Mouse (Mus musculus) midbrain, embryonic 16.5 days (tissue): ENCODE data around the gene Irf1. TPM values are rescaled to one million over a fixed set of nuclear protein-coding genes. Genes with fewer than 3 reads are reported as not detected.

ENCODE experiments used
- ATAC-seq: fragments of 200-750 bp; cut with Nextera tagmentation; 2 replicates; pipeline ENCODE4 v1.8.0; 2017; ENCODE audit warnings: moderate TSS enrichment
- H3K27ac ChIP-seq: fragments of 300-500 bp; sonication (generic); 2 replicates; pipeline ENCODE4 v1.5.1; 2014; ENCODE audit warnings: mild to moderate bottlenecking, low read length, mixed read lengths
- H3K27me3 ChIP-seq: fragments of 300-500 bp; sonication (generic); 2 replicates; pipeline ENCODE4 v1.6.1; 2014; ENCODE audit warnings: low read depth, low read length, mixed read lengths; ENCODE audit not compliant: control insufficient read depth, insufficient read depth
- H3K36me3 ChIP-seq: fragments of 300-500 bp; sonication (generic); 2 replicates; pipeline ENCODE4 v1.6.1; 2014; ENCODE audit warnings: mild to moderate bottlenecking, low read length, moderate library complexity, mixed read lengths; ENCODE audit not compliant: control insufficient read depth, insufficient read depth
- H3K4me1 ChIP-seq: fragments of 300-500 bp; sonication (generic); 2 replicates; pipeline ENCODE4 v1.6.1; 2014; ENCODE audit warnings: mild to moderate bottlenecking, low read length, mixed read lengths; ENCODE audit not compliant: control insufficient read depth, insufficient read depth
- H3K4me2 ChIP-seq: fragments of 300-500 bp; sonication (generic); 2 replicates; pipeline ENCODE4 v1.6.1; 2014; ENCODE audit warnings: mild to moderate bottlenecking, low read length, mixed read lengths
- H3K4me3 ChIP-seq: fragments of 300-500 bp; sonication (generic); 2 replicates; pipeline ENCODE4 v1.5.1; 2014; ENCODE audit warnings: low read depth, mild to moderate bottlenecking, low read length, moderate library complexity, mixed read lengths
- H3K9ac ChIP-seq: fragments of 300-500 bp; sonication (generic); 2 replicates; pipeline ENCODE4 v1.6.1; 2014; ENCODE audit warnings: low read depth, low read length, mixed read lengths
- H3K9me3 ChIP-seq: fragments of 300-500 bp; sonication (generic); replicated peaks from 2 replicates; pipeline ENCODE4 v1.6.1; 2014; ENCODE audit warnings: mild to moderate bottlenecking, low read length, mixed read lengths; ENCODE audit not compliant: control insufficient read depth, poor library complexity, severe bottlenecking
- whole genome bisulfite sequencing: fragments of 180-500 bp; shearing (Covaris S2); extraction: QIAGEN DNeasy Blood & Tissue Kit; methylation state at CpG from one replicate; pipeline ENCODE4 v1.1.7; 2014; 5-methylcytosine and 5-hydroxymethylcytosine counted together
- polyA plus RNA-seq: library from polyadenylated mRNA; unstranded; fragments of >200 nt; fragmentation: Nextera tagmentation; extraction: Ambion mirVana; gene quantifications from 2 replicates; pipeline ENCODE4 v1.2.1, GENCODE M21; 2015

Gene Irf1
- polyA plus RNA-seq, 1 experiment from 2014 or later = 2.2 TPM

DNA sequence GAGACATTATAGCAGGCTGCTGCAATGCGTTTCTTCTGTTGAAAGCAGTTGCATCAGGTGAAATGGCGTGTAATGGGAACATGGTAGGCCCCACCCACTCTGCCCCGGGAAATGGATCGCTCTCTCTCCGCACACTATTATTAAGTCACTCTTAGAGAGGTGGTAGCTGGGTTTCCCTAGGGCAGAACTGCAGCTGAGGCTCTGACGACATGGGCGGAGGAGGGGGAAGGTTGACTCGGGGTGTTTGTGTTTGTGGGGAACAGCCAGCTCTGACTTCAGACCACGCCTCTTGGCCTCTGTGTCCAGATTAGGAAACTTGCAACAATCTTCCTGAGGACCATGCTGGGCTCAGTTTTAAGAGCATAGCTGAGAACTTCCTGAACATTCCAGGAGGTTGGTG lies 36.0 kb downstream of the Irf1 start:
- Histone ChIP-seq H3K36me3 (no peaks in the 10 kb centered on the region), H3K4me2 (no peak overlapping the region), H3K9me3 (no peaks in the 10 kb centered on the region), H3K9ac (no peak overlapping the region), H3K27me3 (no peaks in the 10 kb centered on the region), H3K4me1 (no peaks in the 10 kb centered on the region), H3K4me3 (no peak overlapping the region), H3K27ac (no peak overlapping the region)
- WGBS = 80% methylated on average over 9 of the region's 9 CpGs
- ATAC-seq = no peak

DNA sequence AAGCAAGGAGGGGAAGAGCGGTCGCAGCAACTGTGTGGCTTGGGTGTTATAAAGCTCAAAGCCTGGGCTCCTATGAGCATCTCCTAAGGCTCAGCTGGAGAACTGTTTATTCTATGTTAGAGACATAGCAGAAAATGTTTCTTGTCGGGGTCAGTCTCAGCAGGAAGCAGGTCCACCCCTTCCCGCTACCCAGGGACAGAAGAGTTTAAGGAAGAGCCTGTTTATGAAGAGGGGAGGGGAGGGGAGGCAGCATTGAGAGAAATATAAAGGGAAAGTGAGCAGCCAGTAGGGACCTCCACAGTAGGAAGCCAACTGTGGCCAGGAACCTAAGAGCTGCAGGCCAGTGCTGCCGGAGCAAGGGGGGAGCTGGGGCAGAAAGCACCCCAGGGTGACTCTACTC lies 39.5 kb downstream of the Irf1 start:
- no peak overlapping the region for H3K4me3 ChIP-seq
- no peak for ATAC-seq
- H3K36me3 ChIP-seq = no peaks in the 10 kb centered on the region
- WGBS = 46% methylated on average over 5 of the region's 5 CpGs
- no peaks in the 10 kb centered on the region for H3K9me3 ChIP-seq
- no peak overlapping the region for H3K9ac ChIP-seq
- no peaks in the 10 kb centered on the region for H3K4me1 ChIP-seq
- no peak overlapping the region for H3K4me2 ChIP-seq
- no peaks in the 10 kb centered on the region for H3K27me3 ChIP-seq
- H3K27ac ChIP-seq = no peak overlapping the region

DNA sequence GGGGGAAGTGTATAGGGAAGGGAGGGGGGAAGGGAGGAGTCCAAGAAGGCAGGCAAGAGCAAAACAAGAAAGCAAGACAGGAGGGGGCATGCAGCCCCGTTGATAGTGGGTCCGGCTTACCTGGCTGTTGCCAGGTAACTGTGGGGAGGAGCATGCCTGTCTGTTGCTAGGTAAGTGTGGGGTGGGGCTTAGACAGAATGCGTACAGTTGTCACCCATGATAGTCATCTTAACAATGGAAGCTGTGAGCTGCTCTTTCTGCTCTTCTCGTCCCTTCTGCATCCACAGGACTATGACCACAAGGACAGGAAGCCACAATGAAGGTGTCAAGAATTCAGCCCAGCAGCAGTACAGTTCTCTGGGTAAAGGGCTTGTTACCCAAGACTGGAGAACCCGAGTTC lies 40.3 kb downstream of the Irf1 start:
- 71% methylated on average over 5 of the region's 5 CpGs for WGBS
- no peaks in the 10 kb centered on the region for H3K27me3 ChIP-seq
- H3K4me3 ChIP-seq = no peak overlapping the region
- H3K9ac ChIP-seq = no peak overlapping the region
- no peak for ATAC-seq
- H3K9me3 ChIP-seq = no peaks in the 10 kb centered on the region
- no peaks in the 10 kb centered on the region for H3K36me3 ChIP-seq
- H3K4me2 ChIP-seq = no peak overlapping the region
- no peaks in the 10 kb centered on the region for H3K4me1 ChIP-seq
- H3K27ac ChIP-seq = no peak overlapping the region

DNA sequence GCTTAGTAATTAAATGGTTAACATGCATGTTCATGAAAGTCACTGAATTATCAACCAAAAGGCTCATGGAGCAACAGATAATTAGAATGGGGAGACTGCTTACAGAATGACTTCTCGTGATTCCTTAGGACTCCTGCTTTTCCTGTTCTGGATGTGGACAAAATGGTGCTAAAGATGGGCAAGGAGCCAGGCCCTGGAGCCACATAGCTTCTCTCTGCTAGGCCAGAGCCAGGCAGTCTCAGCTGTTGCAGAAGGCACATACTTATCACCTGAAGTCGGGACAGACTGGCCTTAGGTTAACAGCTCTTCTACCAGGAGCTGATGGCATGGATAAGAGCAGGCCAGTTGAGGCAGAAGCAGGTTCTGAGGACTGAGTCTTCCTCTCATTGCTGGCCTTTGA lies 40.9 kb downstream of the Irf1 start:
- H3K27ac ChIP-seq = no peak overlapping the region
- no peak overlapping the region for H3K9ac ChIP-seq
- no peak for ATAC-seq
- H3K4me2 ChIP-seq = no peak overlapping the region
- H3K27me3 ChIP-seq = no peaks in the 10 kb centered on the region
- H3K9me3 ChIP-seq = no peaks in the 10 kb centered on the region
- no peaks in the 10 kb centered on the region for H3K4me1 ChIP-seq
- H3K36me3 ChIP-seq = no peaks in the 10 kb centered on the region
- no peak overlapping the region for H3K4me3 ChIP-seq
- 67% methylated on average over 2 of the region's 2 CpGs for WGBS

DNA sequence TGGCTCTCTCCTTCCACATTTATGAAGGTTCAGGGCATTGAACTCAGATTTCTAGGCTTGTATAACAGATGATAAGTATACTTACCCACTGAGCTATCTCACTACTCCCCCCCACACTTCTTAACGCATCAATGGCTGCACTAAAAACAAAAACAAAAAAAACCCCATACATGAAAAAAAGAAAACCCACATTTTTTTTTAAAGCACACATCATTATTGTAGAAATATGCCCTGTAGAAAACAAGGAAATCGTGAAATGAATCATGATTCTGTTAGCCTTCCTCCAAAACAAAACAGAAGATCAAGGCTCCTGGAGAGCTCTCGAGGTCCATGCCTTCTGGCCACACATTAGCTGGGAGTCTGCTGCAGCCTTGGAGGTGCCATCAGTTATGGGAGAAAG lies 41.5 kb downstream of the Irf1 start:
- Histone ChIP-seq H3K36me3 (no peaks in the 10 kb centered on the region), H3K9me3 (no peaks in the 10 kb centered on the region), H3K9ac (no peak overlapping the region), H3K4me2 (no peak overlapping the region), H3K27ac (no peak overlapping the region), H3K4me3 (no peak overlapping the region), H3K27me3 (no peaks in the 10 kb centered on the region), H3K4me1 (no peaks in the 10 kb centered on the region)
- no peak for ATAC-seq
- 91% methylated on average over 3 of the region's 3 CpGs for WGBS

DNA sequence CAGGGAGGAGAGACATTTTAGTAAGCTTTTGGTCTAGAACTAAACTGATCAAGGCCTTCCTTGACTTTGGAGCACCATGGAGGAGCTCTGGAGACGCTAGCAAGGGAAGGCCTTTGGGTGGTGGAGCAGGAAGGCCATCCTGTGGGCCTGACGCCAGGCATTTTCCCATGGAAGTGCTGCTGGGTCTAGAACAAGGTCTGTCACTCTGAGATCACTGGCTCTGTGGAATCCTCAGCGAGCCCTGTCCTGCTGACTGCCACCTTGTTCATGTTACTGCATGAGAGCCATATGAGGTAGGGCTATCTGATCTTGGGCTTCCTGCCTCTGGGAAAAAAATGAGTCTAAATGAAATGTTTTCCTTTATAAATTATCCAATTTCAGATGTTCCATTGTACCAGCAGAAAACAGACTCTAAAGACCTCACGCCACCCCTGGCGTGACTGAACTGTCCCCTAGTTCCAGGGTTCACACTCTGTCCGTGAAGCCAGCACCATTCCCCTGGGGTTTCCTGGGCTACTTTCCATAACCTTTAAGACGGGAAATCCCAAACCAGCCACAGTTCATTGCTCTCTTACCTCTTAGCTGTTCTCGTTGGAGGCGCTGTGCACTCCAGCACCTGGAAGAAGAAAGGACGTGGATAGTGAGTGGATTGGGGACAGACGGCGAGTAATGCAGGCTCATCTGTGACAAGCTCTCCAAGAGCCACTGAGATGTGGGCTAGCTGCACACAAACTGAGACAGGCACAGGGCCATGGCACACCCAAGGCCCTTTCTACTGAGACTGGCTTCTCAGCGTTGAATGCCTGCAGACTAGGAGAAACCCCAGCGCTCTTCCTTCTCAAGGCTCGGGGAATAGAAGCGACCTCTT lies 43.4 kb downstream of the Irf1 start:
- Histone ChIP-seq H3K9ac (no peak overlapping the region), H3K4me1 (no peaks in the 10 kb centered on the region), H3K27ac (no peak overlapping the region), H3K4me2 (no peak overlapping the region), H3K9me3 (no peaks in the 10 kb centered on the region), H3K27me3 (no peaks in the 10 kb centered on the region), H3K36me3 (no peaks in the 10 kb centered on the region), H3K4me3 (no peak overlapping the region)
- 87% methylated on average over 16 of the region's 16 CpGs for WGBS
- no peak for ATAC-seq

DNA sequence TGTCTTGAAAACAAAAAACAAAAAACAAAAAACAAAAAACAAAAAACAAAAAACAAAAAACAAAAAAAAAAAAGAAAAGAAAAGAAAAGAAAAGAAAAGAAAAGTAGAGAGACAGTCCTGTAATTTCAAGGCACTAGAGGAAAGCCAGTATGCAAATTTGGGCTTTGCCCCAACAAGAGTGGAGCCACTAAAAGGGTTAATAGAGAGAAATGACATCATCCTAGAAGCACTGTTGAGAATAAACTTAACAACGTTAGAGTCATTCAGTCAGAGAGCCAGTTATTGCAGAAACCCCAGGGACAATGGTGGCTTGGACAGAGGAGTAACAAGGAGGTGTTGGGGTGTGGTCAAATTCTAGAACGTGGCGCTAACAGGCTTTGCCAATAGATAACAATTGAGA lies 45.0 kb downstream of the Irf1 start:
- no peak overlapping the region for H3K4me2 ChIP-seq
- H3K36me3 ChIP-seq = no peaks in the 10 kb centered on the region
- no peaks in the 10 kb centered on the region for H3K27me3 ChIP-seq
- ATAC-seq = no peak
- H3K9ac ChIP-seq = no peak overlapping the region
- no peak overlapping the region for H3K27ac ChIP-seq
- no peaks in the 10 kb centered on the region for H3K4me1 ChIP-seq
- WGBS = 64% methylated on average over 3 of the region's 3 CpGs
- H3K4me3 ChIP-seq = no peak overlapping the region
- no peaks in the 10 kb centered on the region for H3K9me3 ChIP-seq

DNA sequence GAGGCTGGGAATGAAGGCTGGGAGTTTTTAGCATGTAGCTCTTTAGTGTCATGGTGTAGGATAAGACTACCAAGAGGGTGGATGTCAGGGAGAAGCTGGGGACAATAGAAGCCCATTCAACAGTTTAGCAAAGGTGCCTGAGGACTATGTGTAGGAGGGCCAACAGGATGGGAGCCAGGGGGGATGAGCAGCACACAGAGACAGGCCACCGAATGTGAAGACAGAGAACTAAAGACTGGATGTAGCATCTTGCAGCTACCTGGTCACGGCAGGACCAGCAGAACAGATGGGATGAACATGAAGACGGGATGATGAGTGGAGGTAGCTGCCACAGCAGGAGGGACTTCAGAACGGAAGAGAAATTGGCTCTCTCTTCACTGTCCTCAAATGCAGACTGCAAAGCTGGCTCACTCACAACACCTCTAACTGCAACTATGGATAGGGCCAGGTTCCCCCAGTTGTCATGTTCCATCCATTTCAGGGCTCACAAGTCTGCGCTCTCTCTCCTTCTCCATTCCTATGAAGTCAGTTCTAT lies 47.1 kb downstream of the Irf1 start:
- no peak for ATAC-seq
- 94% methylated on average over 5 of the region's 5 CpGs for WGBS
- H3K36me3 ChIP-seq = no peaks in the 10 kb centered on the region
- H3K9me3 ChIP-seq = no peaks in the 10 kb centered on the region
- H3K9ac ChIP-seq = no peak overlapping the region
- H3K4me3 ChIP-seq = no peak overlapping the region
- no peaks in the 10 kb centered on the region for H3K27me3 ChIP-seq
- H3K27ac ChIP-seq = no peak overlapping the region
- no peak overlapping the region for H3K4me2 ChIP-seq
- H3K4me1 ChIP-seq = no peaks in the 10 kb centered on the region

DNA sequence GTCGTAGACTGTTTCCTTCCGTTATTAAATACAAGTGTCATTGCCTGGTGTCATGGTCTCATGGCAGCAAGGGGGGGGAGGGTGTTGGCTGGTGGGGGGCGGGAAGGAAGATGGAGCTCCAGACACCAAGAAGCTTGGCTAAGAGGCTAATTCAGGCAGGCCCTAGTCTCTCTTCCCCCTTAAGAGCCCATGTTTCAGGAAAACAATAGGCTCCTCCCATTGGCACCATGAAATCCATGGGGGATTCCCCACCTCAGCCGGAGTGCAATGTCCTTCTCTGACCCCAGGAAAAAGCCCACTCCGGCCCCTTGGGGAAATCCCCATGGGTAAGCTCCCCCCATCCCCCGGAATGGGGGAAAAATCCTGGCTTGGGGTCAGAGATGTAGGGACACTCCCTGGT lies 49.0 kb downstream of the Irf1 start:
- Histone ChIP-seq H3K4me2 (no peak overlapping the region), H3K4me1 (no peaks in the 10 kb centered on the region), H3K27me3 (no peaks in the 10 kb centered on the region), H3K36me3 (no peaks in the 10 kb centered on the region), H3K9me3 (no peaks in the 10 kb centered on the region), H3K4me3 (no peak overlapping the region), H3K27ac (no peak overlapping the region), H3K9ac (no peak overlapping the region)
- ATAC-seq = no peak
- WGBS = 59% methylated on average over 6 of the region's 6 CpGs
